Mouse (Mus musculus): ENCODE data around the gene Ncoa1.

Ncoa1 gene

DNA sequence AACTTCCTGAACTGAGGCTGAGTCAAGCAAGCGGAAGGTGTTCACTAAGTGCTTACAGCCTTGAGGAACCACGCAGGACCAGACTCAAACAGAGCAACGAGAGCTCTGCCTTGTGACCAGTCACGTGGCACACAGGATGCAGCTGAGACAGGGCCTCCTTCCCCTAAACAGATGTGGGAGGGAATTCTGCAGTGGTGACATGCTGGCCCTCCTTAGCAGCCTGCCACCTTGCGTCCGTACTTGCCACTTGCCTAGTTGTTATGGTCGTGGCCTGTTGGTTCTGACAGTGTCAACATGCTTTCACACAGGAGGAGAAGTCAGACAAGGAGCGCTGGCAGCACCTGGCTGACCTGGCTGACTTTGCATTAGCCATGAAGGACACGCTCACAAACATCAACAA is 265.8 kb downstream of the Ncoa1 start:
- DNase-seq (ENCODE audit: low read depth), result no peak

- DNase-seq (ENCODE audit: low read depth), result no peak
Measured at GRCm38 (mm10) chr12:4209196-4209595, 267.8 kb downstream of the Ncoa1 start.

GRCm38 (mm10) chr12:4208405-4209133 is 268.4 kb downstream of the Ncoa1 start:
- DNase-seq (ENCODE audit: low read depth), result no peak

DNA sequence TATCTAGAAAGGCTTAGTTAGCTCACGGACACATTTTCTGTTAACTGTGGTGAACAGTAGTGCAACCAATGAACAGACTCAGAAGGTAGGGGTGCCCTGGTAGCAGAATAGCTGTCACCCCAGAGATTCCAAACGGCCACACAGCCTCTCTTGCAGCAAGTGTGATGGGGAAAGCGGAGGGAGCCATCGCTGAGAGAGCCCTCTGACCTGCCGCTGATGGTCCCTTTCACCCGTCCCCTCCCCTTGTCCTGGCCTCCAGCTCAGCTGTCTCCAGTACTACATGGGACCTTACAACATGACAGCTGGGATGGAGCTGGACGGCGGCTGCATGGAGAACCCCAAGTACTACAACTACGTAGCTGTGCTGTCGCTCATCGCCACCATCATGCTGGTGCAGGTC is 270.9 kb downstream of the Ncoa1 start:
- no peak for DNase-seq (ENCODE audit: low read depth)

DNA sequence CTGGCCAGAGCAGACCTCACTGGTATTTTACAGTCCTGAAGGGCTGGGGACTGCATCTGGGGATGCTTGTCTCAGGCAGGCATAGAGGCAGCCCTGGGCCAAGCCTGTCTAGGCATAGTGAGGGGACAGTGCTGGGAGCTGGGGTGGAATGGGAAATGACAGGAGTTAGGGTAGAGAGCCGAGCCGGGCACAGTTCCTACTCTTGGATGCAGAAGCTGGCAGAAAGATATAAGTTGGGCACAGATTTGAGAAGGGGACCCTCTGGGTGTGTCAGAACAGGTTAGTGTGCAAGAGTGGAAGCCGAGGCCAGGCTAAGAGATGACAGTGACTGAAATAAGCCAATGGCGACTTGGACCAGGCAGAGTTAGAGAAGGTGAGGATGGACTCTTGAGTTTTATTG is 274.8 kb downstream of the Ncoa1 start:
- no peak for DNase-seq (ENCODE audit: low read depth)

DNA sequence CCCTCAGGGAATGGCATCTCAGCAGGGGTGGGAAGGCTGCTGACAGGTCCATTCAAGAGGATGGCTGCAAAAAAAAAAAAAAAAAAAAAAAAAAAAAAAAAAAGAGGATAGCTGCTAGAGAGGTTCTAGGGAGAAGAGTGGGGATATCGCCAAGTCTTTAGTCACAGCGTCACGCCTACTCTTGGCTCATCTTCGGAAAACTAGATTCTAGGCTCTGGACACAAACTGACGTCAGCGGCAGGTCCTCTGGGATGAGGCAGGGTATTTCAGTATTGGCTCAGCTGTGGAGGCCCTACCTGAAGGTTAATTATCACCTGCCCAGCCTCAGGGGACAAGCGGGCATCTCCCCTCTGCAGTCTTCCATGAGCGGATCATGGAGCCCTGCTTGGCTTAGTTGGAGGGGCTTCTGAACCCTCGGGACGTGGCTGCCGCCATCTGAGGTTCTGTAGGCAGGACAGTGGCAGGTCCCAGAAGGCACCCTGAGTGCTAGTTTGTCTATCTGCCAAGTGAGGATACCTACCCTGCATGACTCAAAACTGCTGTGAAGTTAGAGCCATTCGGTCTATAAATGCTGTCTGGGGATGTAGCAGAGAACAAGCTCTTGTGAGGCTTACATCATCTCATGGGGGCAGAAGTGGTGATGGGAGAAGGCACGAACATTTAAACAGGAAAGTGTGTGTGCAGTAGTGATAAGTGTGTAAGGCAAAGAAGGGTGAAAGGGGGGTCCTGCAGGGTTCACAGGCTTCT is 275.4 kb downstream of the Ncoa1 start:
- no peak for DNase-seq (ENCODE audit: low read depth)

DNA sequence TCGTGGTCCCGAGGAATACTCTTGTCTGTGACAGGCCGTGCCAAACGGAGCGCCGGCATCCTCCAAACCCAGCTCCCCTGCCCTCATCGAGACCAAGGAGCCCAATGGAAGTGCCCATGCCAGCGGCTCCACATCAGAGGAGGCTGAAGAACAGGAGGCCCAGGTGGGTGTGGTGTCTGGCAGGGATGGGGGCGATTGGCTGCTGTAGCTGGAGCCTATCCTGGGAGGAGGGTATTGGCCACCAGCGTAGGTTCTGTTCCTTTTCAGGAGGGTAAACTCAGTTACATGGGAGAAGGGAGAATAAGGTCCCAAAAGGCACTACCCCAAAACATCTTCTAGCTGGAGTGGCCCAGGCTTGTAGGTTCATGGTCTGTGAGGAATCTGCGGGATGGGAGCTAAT is 277.7 kb downstream of the Ncoa1 start:
- DNase-seq (ENCODE audit: low read depth), result no peak

DNA sequence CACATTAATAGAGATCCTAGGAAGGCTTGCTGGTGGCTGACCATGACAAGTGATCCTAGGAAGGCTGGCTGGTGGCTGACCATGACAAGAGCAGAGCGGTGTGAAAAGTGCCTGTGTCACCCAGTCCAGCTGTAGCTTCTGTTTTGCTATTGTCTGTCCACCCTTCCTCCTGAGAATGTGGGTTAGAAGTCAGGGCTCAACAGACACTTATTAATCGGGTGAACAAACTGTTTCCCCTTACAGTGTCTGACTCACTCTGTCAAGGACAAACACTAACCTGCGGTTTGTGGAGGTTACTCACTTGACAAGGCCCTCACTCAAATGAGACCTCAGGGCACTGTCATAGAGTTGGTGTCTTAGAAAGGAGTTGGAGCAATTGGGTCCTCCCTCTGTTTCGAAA is 278.3 kb downstream of the Ncoa1 start:
- DNase-seq (ENCODE audit: low read depth), result no peak
